Mouse (Mus musculus) left cerebral cortex, postnatal 36 days (tissue): ENCODE measurements around the gene Ncoa5. TPM values are rescaled to one million over a fixed set of nuclear protein-coding genes. Genes with fewer than 3 reads are reported as not detected.

ENCODE experiments used
- DNase-seq, 2 experiments: peaks; one replicate each; pipeline ENCODE4 v3.0.0; 2021 to 2022; ENCODE audit warnings: low spot score in 2 of 2, mixed read lengths in 1 of 2
- intact Hi-C: fragments of 180-260 bp; cut with DNase I; formaldehyde crosslinking; loops from one replicate; pipeline ENCODE4 v1.15.1; 2025
- total RNA-seq, 2 experiments: library from RNA; stranded (reverse); gene quantifications; 2 replicates each; pipeline ENCODE4 v1.2.3; 2021

Ncoa5 gene
- total RNA-seq, 2 experiments from 2014 or later, result 41.4 to 66.1 TPM

- intact Hi-C loops, result no loop called here
- no peak for DNase-seq
These were observed 68.3 kb downstream of the Ncoa5 start for GRCm38 (mm10) chr2:164966381-164966780.

GRCm38 (mm10) chr2:164964981-164965380 is 69.7 kb downstream of the Ncoa5 start:
- intact Hi-C loops, result loop anchor here (5.0 kb wide), 1 partner anchor 312 kb away; no protein-coding TSS in a partner anchor
- DNase-seq, result no peak

DNA sequence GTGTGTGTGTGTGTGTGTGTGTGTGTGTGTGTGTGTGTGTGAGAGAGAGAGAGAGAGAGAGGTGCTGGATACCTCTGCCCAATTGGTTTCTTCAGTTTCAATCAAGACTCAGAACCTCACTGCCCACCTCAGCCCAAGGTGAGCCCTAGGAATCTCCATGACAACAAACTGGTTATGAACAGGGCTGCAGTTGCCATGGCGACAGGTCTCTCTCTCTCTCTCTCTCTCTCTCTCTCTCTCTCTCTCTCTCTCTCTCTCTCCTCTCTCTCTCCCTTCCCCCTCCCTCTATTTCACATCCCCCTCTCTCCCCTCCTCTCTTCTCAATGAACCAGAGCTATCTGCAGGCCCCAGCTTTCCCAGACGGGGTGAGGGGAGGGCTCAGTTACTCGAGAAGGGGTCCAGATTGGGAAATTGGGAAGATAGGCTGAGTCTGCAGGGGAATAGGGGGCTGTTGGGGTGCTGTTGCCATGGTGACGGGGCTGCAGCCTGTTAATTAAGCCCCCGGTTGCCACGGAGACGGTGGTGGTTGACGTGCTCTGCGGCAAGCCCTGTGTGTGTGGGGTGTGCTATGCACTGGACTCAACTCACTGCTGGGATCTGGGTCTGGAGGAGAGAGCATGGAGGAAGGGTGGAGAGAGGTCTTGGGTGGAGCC is 70.3 kb downstream of the Ncoa5 start:
- intact Hi-C loops, result loop anchor here (5.0 kb wide), 1 partner anchor 313 kb away; no protein-coding TSS in a partner anchor
- peak in 1 of 2 experiments; percentile 45 for DNase-seq

- intact Hi-C loops, result loop anchor here (5.0 kb wide), 1 partner anchor 315 kb away; no protein-coding TSS in a partner anchor
These were observed 72.5 kb downstream of the Ncoa5 start for GRCm38 (mm10) chr2:164962183-164962580.

GRCm38 (mm10) chr2:164961506-164962182 is 73.0 kb downstream of the Ncoa5 start:
- intact Hi-C loops, result loop anchor here (2.0 to 5.0 kb wide), 2 partner anchors 109 to 316 kb away; no protein-coding TSS in a partner anchor
- peak; percentile 75 to 83 for DNase-seq

More at GRCm38 (mm10) chr2:164962183-164962580, 72.5 kb downstream of the Ncoa5 start:
- DNase-seq, result no peak

DNA sequence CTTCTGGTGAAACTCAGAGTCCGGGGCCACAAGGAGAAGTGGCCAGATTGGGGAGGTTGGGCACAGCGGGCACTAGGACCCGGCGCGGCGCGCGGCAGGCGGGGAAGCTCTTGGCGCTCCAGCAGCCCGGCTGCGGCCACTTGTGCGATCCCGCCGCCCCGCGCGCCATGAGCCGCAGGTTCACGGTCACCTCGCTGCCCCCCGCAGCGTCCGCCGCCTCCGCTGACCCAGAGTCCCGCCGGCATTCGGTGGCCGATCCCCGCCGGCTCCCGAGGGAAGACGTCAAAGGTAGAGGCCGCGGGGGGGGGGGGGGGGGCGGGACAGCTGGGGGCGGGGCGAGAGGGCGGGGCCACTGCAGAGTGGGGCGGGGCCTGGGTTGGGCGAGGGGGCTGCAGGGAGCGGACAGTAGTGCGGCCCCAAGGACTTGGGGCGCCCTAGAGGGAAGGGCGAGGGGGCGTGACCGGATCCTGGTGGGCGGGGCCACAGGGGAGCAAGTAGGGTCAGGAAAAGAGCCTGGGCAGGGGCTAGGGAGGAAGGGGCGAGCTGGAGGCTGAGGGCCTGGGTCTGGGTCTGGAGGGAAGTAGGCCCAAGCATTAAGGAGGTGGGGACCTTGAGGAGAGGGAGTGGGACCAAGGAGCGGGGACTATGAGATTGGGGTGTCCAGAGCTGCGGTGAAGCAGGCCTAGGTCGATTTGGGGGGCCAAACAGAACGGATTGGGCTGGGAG is 73.8 kb downstream of the Ncoa5 start, which contains the start of gene Slc12a5:
Slc12a5 (plus strand) TSS at position 87 of the 726 bp plus-strand sequence.
- peak in 1 of 2 experiments; percentile 73 for DNase-seq
- intact Hi-C loops, result loop anchor here (2.0 to 5.0 kb wide), 2 partner anchors 110 to 316 kb away; no protein-coding TSS in a partner anchor

GRCm38 (mm10) chr2:164957548-164958315 is 76.9 kb downstream of the Ncoa5 start:
- no peak for DNase-seq
- intact Hi-C loops, result no loop called here

DNA sequence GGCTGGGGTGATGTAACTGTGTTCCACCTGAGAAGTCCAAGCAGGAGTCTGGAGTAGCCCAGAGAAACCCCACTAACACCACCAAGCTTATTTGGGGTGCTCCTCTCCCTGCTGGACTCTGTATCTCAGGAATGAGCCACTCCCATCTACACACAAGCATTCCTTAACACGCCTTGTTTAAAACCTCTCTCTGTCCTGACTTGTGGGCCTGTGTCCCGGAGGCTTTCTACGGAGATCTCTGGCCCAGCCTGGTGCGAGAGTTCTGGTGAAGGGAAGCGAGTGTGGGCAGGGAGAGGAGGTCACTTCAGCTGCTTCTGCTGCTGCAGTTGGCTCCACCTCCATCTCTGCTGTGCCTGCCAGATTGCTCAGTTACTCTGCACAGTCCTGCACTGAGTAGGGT is 78.5 kb downstream of the Ncoa5 start:
- no peak for DNase-seq
- intact Hi-C loops, result no loop called here

DNA sequence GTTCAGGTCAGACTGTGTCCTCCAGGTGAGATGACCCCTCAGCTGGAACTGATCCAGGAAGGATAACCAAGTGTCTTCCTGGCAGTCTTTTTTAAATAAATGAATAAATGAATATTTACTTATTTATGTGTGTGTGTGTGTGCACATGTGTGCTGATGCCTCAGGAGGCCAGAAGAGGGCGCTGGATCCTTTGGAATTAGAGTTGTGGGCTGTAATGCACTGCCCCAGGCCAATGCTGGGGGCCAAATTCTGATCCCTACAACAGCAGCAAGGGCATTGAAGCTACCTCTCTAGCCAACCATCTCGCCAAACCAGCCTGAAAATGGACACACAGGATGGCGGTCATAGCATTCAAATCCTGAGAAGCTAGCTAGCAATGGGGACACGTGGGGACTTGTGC is 78.9 kb downstream of the Ncoa5 start:
- DNase-seq, result no peak
- intact Hi-C loops, result no loop called here

GRCm38 (mm10) chr2:164953224-164953623 is 81.4 kb downstream of the Ncoa5 start:
- DNase-seq, result peak in 1 of 2 experiments; percentile 77
- intact Hi-C loops, result no loop called here

DNA sequence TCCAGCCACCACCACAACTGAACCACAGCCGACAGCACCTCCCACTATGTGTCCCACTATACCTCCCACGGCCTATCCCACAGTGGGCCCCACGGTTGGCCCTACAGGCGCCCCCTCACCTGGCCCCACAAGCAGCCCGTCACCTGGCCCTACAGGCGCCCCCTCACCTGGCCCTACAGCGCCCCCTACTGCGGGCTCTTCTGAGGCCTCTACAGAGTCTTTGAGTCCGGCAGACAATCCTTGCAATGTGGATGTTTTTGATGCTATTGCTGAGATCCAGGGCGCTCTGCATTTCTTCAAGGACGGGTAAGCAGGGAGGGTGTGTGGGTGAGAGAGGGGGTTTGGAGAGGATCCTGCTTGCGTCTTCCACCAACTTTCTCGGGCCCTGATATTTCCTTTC is 82.2 kb downstream of the Ncoa5 start:
- intact Hi-C loops, result no loop called here
- DNase-seq, result no peak

GRCm38 (mm10) chr2:164951745-164952144 is 82.9 kb downstream of the Ncoa5 start:
- intact Hi-C loops, result no loop called here
- no peak for DNase-seq

- intact Hi-C loops, result no loop called here
- DNase-seq, result no peak
These were observed 84.2 kb downstream of the Ncoa5 start for GRCm38 (mm10) chr2:164950501-164950900.

Other genes with a start within 250 kb of the Ncoa5 start
- 10 to 100 TPM; 54.9 to 59.5 TPM for gene Snx21, start 249.0 kb downstream of the Ncoa5 start, total RNA-seq
- 10 to 100 TPM; 25.5 to 27.6 TPM for gene Acot8, start 230.0 kb downstream of the Ncoa5 start, total RNA-seq
- 1 to 10 TPM; 8.2 to 8.3 TPM for gene Zswim3, start 229.8 kb downstream of the Ncoa5 start, total RNA-seq
- 10 to 100 TPM; 22.0 to 22.8 TPM for gene Zswim1, start 212.2 kb downstream of the Ncoa5 start, total RNA-seq
- 1 to 10 TPM in 1 of 2 experiments, not detected in 1; 1.7 TPM for gene Spata25, start 206.3 kb downstream of the Ncoa5 start, total RNA-seq
- 100 to 1,000 TPM; 104 to 105 TPM for gene Ctsa, start 202.0 kb downstream of the Ncoa5 start, total RNA-seq
- 1 to 10 TPM; 3.8 to 5.3 TPM for gene Neurl2, start 201.4 kb downstream of the Ncoa5 start, total RNA-seq
- gene Pltp, start 177.2 kb downstream of the Ncoa5 start, total RNA-seq, result 10 to 100 TPM; 81.9 to 86.4 TPM
- 10 to 100 TPM; 42.8 to 46.7 TPM for gene Pcif1, start 155.6 kb downstream of the Ncoa5 start, total RNA-seq
- 10 to 100 TPM; 22.6 to 28.5 TPM for gene Zfp335, start 123.1 kb downstream of the Ncoa5 start, total RNA-seq
- 1 to 10 TPM; 1.7 to 2.1 TPM for gene Mmp9, start 94.1 kb downstream of the Ncoa5 start, total RNA-seq
- 100 to 1,000 TPM; 521 to 559 TPM for gene Slc12a5, start 74.1 kb downstream of the Ncoa5 start, total RNA-seq
- gene Cd40, start 20.8 kb upstream of the Ncoa5 start, total RNA-seq, result 1 to 10 TPM; 1.0 to 1.6 TPM
- gene 1700025C18Rik, start 55.9 kb upstream of the Ncoa5 start, total RNA-seq, result not detected
- gene Cdh22, start 200.0 kb upstream of the Ncoa5 start, total RNA-seq, result 10 to 100 TPM; 50.3 to 58.7 TPM